Mouse (Mus musculus) ES-Bruce4 (cell line): ENCODE measurements around the gene Gba. TPM values are rescaled to one million over a fixed set of nuclear protein-coding genes. Genes with fewer than 3 reads are reported as not detected.

Experiments used
- H3K27ac ChIP-seq: 2 replicates; pipeline ENCODE4 v1.5.1; 2012; ENCODE audit warnings: low read length, inconsistent platforms; ENCODE audit not compliant: insufficient read depth
- H3K27me3 ChIP-seq: 2 replicates; pipeline ENCODE4 v1.6.1; 2012; ENCODE audit warnings: mild to moderate bottlenecking, low read length, inconsistent platforms; ENCODE audit not compliant: control insufficient read depth, poor library complexity, insufficient read depth, severe bottlenecking
- H3K36me3 ChIP-seq: 2 replicates; pipeline ENCODE4 v1.6.1; 2012; ENCODE audit warnings: inconsistent platforms, mild to moderate bottlenecking, low read length, moderate library complexity; ENCODE audit not compliant: control insufficient read depth, poor library complexity, insufficient read depth, severe bottlenecking
- H3K4me1 ChIP-seq: one replicate; pipeline ENCODE4 v1.8.1; 2011; ENCODE audit warnings: low read length; ENCODE audit not compliant: control insufficient read depth, insufficient read depth
- H3K4me3 ChIP-seq: 2 replicates; pipeline ENCODE4 v1.5.1; 2011; ENCODE audit warnings: low read depth, mild to moderate bottlenecking, low read length
- H3K9ac ChIP-seq: 2 replicates; pipeline ENCODE4 v1.6.1; 2012; ENCODE audit warnings: low read depth, mild to moderate bottlenecking, inconsistent platforms; ENCODE audit not compliant: poor library complexity, severe bottlenecking
- H3K9me3 ChIP-seq: replicated peaks from 2 replicates; pipeline ENCODE4 v1.6.1; 2012; ENCODE audit warnings: mild to moderate bottlenecking, low read length, inconsistent platforms; ENCODE audit not compliant: control insufficient read depth, poor library complexity, insufficient read depth, severe bottlenecking
- CTCF ChIP-seq: IDR thresholded peaks from one replicate; pipeline ENCODE4 v1.8.1; 2011; ENCODE audit warnings: low read depth, low read length
- EP300 ChIP-seq: IDR thresholded peaks from 2 replicates; pipeline ENCODE4 v1.6.1; 2011; ENCODE audit warnings: low read depth, low read length; ENCODE audit not compliant: insufficient read depth
- POLR2A ChIP-seq: IDR thresholded peaks from one replicate; pipeline ENCODE4 v1.8.1; 2011; ENCODE audit warnings: low read length; ENCODE audit not compliant: insufficient read depth
- polyA plus RNA-seq: library from polyadenylated mRNA; stranded (reverse); fragments of >200 nt; gene quantifications from 2 replicates; pipeline ENCODE4 v1.2.4, GENCODE M21; 2011; ENCODE audit warnings: low read depth; ENCODE audit not compliant: missing spikeins, insufficient read depth, insufficient read length

Gene Gba
- polyA plus RNA-seq, 1 experiment = 31.5 TPM

GRCm38 (mm10) chr3:89250435-89251040 is 47.8 kb downstream of the Gba start:
- Histone ChIP-seq H3K4me1 (peaks cover 3% of the 10 kb centered on the region), H3K9me3 (no peaks in the 10 kb centered on the region), H3K27me3 (no peaks in the 10 kb centered on the region), H3K36me3 (0 out of 2 replicates have a peak, but pooled peaks cover 2% of the 10 kb centered on the region), H3K27ac (peak overlapping the region; percentile 74), H3K4me3 (no peak overlapping the region), H3K9ac (no peak overlapping the region)
- TF ChIP-seq POLR2A (no peak), EP300 (no peak), CTCF (no peak)

- Histone ChIP-seq H3K9ac (no peak overlapping the region), H3K9me3 (no peaks in the 10 kb centered on the region), H3K4me1 (peaks cover 3% of the 10 kb centered on the region), H3K27me3 (no peaks in the 10 kb centered on the region), H3K4me3 (peak overlapping the region; percentile 42), H3K27ac (peak overlapping the region; percentile 74), H3K36me3 (0 out of 2 replicates have a peak, but pooled peaks cover 2% of the 10 kb centered on the region)
- TF ChIP-seq POLR2A (no peak), CTCF (no peak), EP300 (no peak)
Measured at GRCm38 (mm10) chr3:89251365-89251895, 48.7 kb downstream of the Gba start.

GRCm38 (mm10) chr3:89254994-89255393 is 52.3 kb downstream of the Gba start:
- Histone ChIP-seq H3K9ac (no peak overlapping the region), H3K4me1 (peaks cover 3% of the 10 kb centered on the region), H3K9me3 (no peaks in the 10 kb centered on the region), H3K36me3 (no peaks in the 10 kb centered on the region), H3K27me3 (no peaks in the 10 kb centered on the region), H3K27ac (no peak overlapping the region), H3K4me3 (no peak overlapping the region)
- TF ChIP-seq CTCF (no peak), POLR2A (no peak), EP300 (no peak)

- no peak overlapping the region for H3K27ac ChIP-seq
Measured at GRCm38 (mm10) chr3:89256177-89256576, 53.4 kb downstream of the Gba start.

More at GRCm38 (mm10) chr3:89256177-89256576, 53.4 kb downstream of the Gba start:
- no peak overlapping the region for H3K4me3 ChIP-seq
- no peaks in the 10 kb centered on the region for H3K27me3 ChIP-seq
- H3K9me3 ChIP-seq = no peaks in the 10 kb centered on the region
- no peak for TF ChIP-seq CTCF
- no peak for TF ChIP-seq POLR2A
- no peak for TF ChIP-seq EP300
- peaks cover 3% of the 10 kb centered on the region for H3K4me1 ChIP-seq
- no peak overlapping the region for H3K9ac ChIP-seq
- H3K36me3 ChIP-seq = no peaks in the 10 kb centered on the region

Other genes starting within 250 kb of the Gba start
- 10.7 and 13.6 TPM in 2 replicates for gene Rusc1, start 109.6 kb upstream of the Gba start, polyA plus RNA-seq
- gene Gm43738, start 101.8 kb upstream of the Gba start, polyA plus RNA-seq = not detected in 2 replicates
- gene Fdps, start 101.0 kb upstream of the Gba start, polyA plus RNA-seq = 260 and 266 TPM in 2 replicates
- gene Pklr, start 66.8 kb upstream of the Gba start, polyA plus RNA-seq = 0.21 TPM in 1 of 2 replicates, not detected in the other
- gene Hcn3, start 42.7 kb upstream of the Gba start, polyA plus RNA-seq = 2.2 and 4.7 TPM in 2 replicates
- 79.4 and 82.9 TPM in 2 replicates for gene Clk2, start 38.1 kb upstream of the Gba start, polyA plus RNA-seq
- gene Scamp3, start 25.5 kb upstream of the Gba start, polyA plus RNA-seq = 74.8 and 75.7 TPM in 2 replicates
- 21.7 and 25.7 TPM in 2 replicates for gene Fam189b, start 19.8 kb upstream of the Gba start, polyA plus RNA-seq
- gene Thbs3, start 12.3 kb downstream of the Gba start, polyA plus RNA-seq = 8.1 and 10.4 TPM in 2 replicates
- 136 and 143 TPM in 2 replicates for gene Mtx1, start 24.2 kb downstream of the Gba start, polyA plus RNA-seq
- 1.5 and 1.6 TPM in 2 replicates for gene Muc1, start 26.1 kb downstream of the Gba start, polyA plus RNA-seq
- gene Krtcap2, start 43.0 kb downstream of the Gba start, polyA plus RNA-seq = 163 and 164 TPM in 2 replicates
- 5.7 and 7.1 TPM in 2 replicates for gene Trim46, start 43.4 kb downstream of the Gba start, polyA plus RNA-seq
- gene Dpm3, start 56.4 kb downstream of the Gba start, polyA plus RNA-seq = 36.7 and 59.9 TPM in 2 replicates
- gene Slc50a1, start 67.6 kb downstream of the Gba start, polyA plus RNA-seq = 34.5 and 35.7 TPM in 2 replicates
- 8.3 and 11.0 TPM in 2 replicates for gene Efna1, start 78.2 kb downstream of the Gba start, polyA plus RNA-seq
- 17.2 and 18.9 TPM in 2 replicates for gene Efna3, start 120.0 kb downstream of the Gba start, polyA plus RNA-seq
- gene Efna4, start 135.1 kb downstream of the Gba start, polyA plus RNA-seq = 14.6 and 16.7 TPM in 2 replicates
- 25.2 TPM in 2 replicates for gene Adam15, start 147.1 kb downstream of the Gba start, polyA plus RNA-seq
- 0.25 and 0.29 TPM in 2 replicates for gene Dcst2, start 159.0 kb downstream of the Gba start, polyA plus RNA-seq
- gene Dcst1, start 162.3 kb downstream of the Gba start, polyA plus RNA-seq = not detected in 2 replicates
- 35.1 and 35.7 TPM in 2 replicates for gene Zbtb7b, start 191.8 kb downstream of the Gba start, polyA plus RNA-seq
- not detected in 2 replicates for gene Lenep, start 199.9 kb downstream of the Gba start, polyA plus RNA-seq
- gene Flad1, start 208.9 kb downstream of the Gba start, polyA plus RNA-seq = 16.5 and 25.1 TPM in 2 replicates
- gene Cks1b, start 215.5 kb downstream of the Gba start, polyA plus RNA-seq = 290 and 304 TPM in 2 replicates
- gene Shc1, start 215.5 kb downstream of the Gba start, polyA plus RNA-seq = 87.4 and 88.9 TPM in 2 replicates
- gene Pygo2, start 227.3 kb downstream of the Gba start, polyA plus RNA-seq = 41.7 and 43.3 TPM in 2 replicates
- gene Pbxip1, start 233.8 kb downstream of the Gba start, polyA plus RNA-seq = 12.2 and 13.6 TPM in 2 replicates